Mouse (Mus musculus) adrenal gland, postnatal 36 days (tissue): ENCODE results near the gene Ncf4. TPM values are rescaled to one million over a fixed set of nuclear protein-coding genes. Genes with fewer than 3 reads are reported as not detected.

Experiments
- DNase-seq, 2 experiments: peaks; one replicate each; pipeline ENCODE4 v3.0.0; 2021; ENCODE audit warnings: mixed read lengths in 1 of 2
- long read RNA-seq, 2 experiments: library from polyadenylated mRNA; stranded (forward); transcript quantifications; one replicate each; pipeline ENCODE4 v2.0.0; 2021; ENCODE audit warnings: borderline sequencing depth in 2 of 2
- total RNA-seq, 2 experiments: library from RNA; stranded (reverse); gene quantifications; 2 replicates each; pipeline ENCODE4 v1.2.3; 2021

Gene Ncf4
- 1 to 10 TPM; 1.9 to 2.3 TPM for total RNA-seq
- long read RNA-seq, experiment 1, partial matches to known transcripts: 0 of 3 reads
- long read RNA-seq, experiment 1, other reads (novel, unspliced or antisense): 1 of 3 reads
- long read RNA-seq, experiment 2, partial matches to known transcripts: 0 of 1 reads
- long read RNA-seq, experiment 2, other reads (novel, unspliced or antisense): 0 of 1 reads

GRCm38 (mm10) chr15:78244695-78245492 lies at the start of gene Ncf4:
Gene Ncf4 (plus strand): TSS chr15:78244801.
- peak in 1 of 2 experiments; percentile 30 for DNase-seq

- DNase-seq: no peak
These were observed 49.3 kb upstream of the Ncf4 start for GRCm38 (mm10) chr15:78195096-78195880.

- peak; percentile 59 to 61 for DNase-seq
These were observed 40.4 kb upstream of the Ncf4 start for GRCm38 (mm10) chr15:78204053-78204847.

- peak; percentile 34 to 58 for DNase-seq
These were observed 39.4 kb upstream of the Ncf4 start for GRCm38 (mm10) chr15:78205192-78205591.

GRCm38 (mm10) chr15:78206312-78206711 lies 38.3 kb upstream of the Ncf4 start, which contains the start of gene Pvalb:
Gene Pvalb (minus strand): TSS chr15:78206400.
- DNase-seq: no peak

- DNase-seq: no peak
These were observed 34.4 kb upstream of the Ncf4 start for GRCm38 (mm10) chr15:78210203-78210602.

DNA sequence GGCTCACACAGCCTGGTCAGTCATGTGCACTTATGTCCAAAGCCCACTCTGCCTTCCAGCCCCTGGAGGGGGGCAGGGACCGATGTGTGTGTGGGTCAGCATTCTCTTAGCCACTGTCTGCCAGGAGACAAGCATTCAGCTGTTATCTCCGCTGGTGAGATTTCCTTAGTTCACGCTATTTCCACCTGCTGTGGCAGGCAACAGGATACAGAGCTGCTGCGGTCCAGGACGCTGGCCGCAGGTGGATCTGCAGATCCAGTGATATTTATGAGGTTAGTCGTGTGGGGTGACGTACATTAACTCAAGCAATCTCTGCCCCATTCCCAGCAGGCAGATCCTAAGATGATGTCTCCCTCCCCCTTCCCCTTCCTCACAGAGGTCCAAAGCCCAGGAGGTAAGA lies 33.2 kb upstream of the Ncf4 start:
- no peak for DNase-seq

- no peak for DNase-seq
These were observed 29.3 kb upstream of the Ncf4 start for GRCm38 (mm10) chr15:78215269-78215668.

DNA sequence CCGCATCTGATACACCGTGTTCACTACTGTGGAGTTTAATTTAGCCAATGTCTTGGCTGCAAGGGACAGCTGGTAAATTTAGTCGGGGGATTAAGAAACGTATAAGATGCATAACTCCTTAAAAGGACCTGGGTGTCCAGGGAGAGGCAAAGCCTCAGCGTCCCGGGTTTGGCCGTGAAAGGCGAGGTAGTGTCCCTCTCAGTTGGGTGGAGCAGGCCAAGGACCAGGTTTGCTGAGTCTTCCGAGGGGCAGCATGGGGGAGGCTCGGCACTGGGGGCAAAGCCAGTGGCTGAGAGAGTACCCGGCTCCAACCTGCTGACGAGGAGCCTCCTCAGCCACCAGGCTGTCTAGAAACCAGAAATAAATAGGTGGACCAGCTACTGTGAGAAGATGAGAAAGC lies 16.8 kb upstream of the Ncf4 start:
- DNase-seq: no peak

DNA sequence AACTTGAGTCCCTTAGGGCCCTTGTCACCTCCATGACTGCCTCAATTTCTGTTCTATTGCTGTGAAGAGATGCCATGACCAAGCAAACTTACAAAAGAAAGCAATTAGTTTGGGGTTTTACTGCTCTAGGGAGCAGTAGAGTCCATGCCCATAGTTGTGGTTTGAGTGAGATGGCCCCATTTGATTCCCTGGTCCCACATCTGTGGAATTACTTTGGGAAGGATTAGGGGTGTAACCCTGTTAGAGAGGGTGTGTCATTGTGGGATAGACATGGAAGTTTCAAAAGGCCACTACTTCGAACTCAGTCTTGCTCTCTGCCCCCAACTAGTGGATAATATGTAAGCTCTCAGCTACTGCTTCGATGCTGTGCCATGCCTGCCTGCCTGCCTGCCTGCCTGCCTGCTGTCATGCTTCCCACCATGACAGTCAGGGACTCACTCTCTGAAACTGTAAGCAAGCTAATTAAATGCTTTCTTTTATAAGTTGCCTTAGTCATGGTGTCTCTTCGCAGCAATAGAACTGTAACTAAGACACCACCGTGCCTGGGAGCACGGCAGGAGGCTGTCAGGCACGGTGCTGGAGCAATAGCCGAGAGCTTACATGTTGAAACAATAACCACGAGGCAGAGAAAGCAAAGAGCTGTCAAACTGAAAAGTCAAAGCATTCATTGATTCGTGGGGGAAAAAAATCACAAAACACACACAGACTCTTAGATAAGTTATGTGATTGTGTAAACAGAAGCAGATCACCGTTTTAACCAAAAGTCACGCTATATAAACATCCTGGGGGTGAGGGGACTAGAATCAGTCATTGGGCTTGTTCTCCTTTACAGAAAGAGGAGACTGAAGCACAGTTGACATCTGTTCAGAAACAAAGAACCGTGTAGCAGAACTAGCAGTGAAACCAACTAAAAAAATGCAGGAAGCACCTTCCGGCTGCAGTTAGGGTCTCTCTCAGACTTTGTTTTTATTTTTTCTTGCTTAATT lies 13.0 kb upstream of the Ncf4 start:
- no peak for DNase-seq

- no peak for DNase-seq
These were observed 9.6 kb upstream of the Ncf4 start for GRCm38 (mm10) chr15:78234823-78235509.

- DNase-seq: peak; percentile 66 to 76
These were observed 5.1 kb upstream of the Ncf4 start for GRCm38 (mm10) chr15:78239453-78239852.

GRCm38 (mm10) chr15:78239956-78240617 lies 4.5 kb upstream of the Ncf4 start:
- peak; percentile 21 to 24 for DNase-seq

DNA sequence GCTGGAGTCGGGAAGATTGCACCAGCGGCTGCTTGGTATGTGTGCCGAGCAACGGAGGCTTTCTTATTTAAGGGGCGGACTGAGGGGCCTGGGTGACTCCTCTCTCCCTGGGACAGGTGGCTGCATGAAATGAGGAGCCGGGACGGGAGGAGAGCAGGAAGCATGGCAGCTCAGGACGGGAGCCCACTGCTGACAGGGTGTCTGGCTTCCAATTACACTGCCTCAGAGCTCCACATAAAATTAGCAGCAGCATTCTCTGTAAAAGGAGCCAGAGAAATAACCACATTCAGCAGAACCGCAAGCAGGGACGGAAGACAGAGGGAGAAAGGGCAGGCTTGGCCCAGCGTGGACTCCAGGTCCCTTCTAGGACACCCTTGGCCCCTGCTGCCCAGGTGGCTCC lies 3.3 kb upstream of the Ncf4 start:
- DNase-seq: no peak

DNA sequence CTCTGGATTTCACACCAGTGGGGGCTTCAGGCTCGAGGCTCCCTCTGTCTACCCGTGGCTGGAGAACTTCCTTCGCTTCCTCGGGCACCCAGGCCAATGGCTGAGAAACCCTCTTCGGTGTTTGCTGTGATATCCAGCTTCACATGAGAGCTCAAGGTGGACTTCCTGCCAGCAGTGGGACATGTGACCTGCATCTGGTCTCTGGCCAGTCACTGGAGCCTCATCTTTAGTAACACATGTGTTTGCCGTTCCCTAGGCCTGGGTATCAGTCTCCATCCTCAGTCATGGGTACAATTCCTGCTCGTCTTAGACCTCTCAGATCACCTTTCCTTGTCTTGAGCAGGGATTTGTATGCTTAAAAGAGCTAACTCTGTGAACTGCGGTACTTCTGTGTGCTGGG lies 1.5 kb upstream of the Ncf4 start:
- no peak for DNase-seq

DNA sequence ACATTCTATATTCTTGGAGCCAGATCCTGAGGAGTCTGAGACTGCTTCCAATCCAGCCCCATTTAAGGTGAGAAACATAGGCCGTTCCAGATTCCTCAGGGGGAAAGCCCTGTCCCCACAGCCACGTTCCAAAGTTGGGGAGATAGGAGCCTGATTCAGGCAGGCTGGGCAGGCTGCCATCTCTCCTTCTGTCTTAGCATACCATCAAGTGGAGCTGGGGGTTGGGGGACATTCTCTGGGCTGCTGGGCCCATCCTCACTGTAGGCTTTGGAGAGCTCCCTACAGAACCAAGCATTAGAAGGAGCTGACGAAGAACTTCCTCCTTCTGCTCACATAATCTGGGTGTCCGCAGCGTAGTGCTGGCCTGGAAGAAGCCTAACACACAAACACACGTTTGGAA lies 827 bp upstream of the Ncf4 start:
- no peak for DNase-seq

DNA sequence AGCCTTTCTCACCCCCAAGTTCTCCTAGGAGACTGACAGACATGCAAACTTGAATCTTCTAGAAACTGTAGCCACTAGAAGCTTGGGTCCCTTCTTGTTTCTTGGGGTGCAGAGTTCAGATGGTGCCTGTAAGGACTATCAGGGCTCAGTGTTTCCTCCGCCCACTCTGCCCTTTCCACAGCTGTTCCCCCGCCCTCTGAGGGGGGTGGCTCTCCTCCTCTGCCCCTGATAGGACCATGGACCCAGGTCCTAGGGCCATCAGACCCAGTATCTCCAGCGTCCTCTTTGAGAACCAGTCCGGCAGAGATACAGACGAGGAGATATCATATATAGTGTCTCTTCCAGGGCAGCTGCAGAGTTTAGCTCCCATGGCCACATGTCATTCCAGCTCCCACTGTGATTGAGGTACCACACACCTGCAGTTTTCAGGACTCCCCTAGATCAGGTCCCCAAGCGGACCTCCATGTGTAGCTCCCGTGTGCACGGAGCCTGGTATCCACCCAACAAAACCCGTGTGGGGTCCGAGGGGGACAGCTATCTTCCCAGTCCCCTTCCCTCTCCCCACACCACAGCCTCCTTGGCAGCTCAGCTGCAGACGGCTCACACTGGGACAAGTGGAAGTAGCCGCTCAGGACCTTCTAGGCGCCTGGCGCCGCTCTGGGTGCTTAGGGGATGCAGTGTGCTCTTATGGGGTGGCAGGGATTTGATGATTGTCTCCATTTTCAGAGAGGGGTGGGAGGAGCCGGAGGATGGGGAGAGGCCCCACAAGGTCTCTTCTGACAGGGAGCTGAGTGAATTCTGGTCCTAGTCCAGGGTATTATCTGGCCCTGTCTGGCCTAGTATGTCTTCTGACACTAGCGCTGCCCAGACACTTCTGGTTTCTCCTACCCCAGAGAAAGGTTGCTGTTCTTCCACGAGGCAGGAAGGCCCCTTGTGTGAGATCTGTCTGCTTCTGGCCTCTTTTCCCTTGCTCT lies 1.8 kb downstream of the Ncf4 start:
- no peak for DNase-seq

- no peak for DNase-seq
These were observed 3.1 kb downstream of the Ncf4 start for GRCm38 (mm10) chr15:78247659-78248058.
